ENCODE assay signal across 25 mouse cellular contexts in genomic region chr3:97972707-97973106, GRCm38 (mm10). TPM values are rescaled to one million over a fixed set of nuclear protein-coding genes. Genes with fewer than 3 reads are reported as not detected.
DNase-seq lines count a peak whose midpoint lies in the region; ATAC-seq and TF ChIP-seq lines count a peak whose summit lies in the region.
"Had no signal": no experiment of that assay in that cellular context is flagged by ENCODE, and none has a peak within 500 bp of the region (broad histone marks: within the 10 kb centered on the region; RNA-seq: fewer than 3 reads in every experiment).

No protein-coding gene starts in this region.

- TF ChIP-seq POLR2A in liver, adult 2 months (IDR thresholded peaks at IDR 0.05; ENCODE audit: extremely low read depth, insufficient read depth, low read length), result no peak

- H3K9ac ChIP-seq in liver, adult 2 months (ENCODE audit: low read depth, low read length), result no peak overlapping the region
- no peak overlapping the region for H3K9ac ChIP-seq in liver, embryonic 12.5 days
- no peak overlapping the region for H3K9ac ChIP-seq in midbrain, postnatal 0 days (replicated peaks; ENCODE audit: low read length, poor library complexity, severe bottlenecking)
- H3K9ac ChIP-seq: embryonic facial prominence, embryonic 15.5 days; hindbrain, embryonic 13.5 days; limb, embryonic 15.5 days; midbrain, embryonic 13.5 days; stomach, embryonic 15.5 days had no signal

- 0 out of 2 replicates have a peak overlapping the region, but pooled peaks have one; percentile 1 for H3K27ac ChIP-seq in heart, embryonic 10.5 days
- H3K27ac ChIP-seq in liver, adult 2 months (replicated peaks; ENCODE audit: insufficient read depth, low read depth, low read length), result no peak overlapping the region
- no peak overlapping the region for H3K27ac ChIP-seq in liver, embryonic 12.5 days
- peak overlapping the region; percentile 47; the same call in 1 of the 2 replicates for H3K27ac ChIP-seq in midbrain, embryonic 10.5 days (replicated peaks)
- no peak overlapping the region for H3K27ac ChIP-seq in midbrain, postnatal 0 days (ENCODE audit: low read depth, low read length)
- H3K27ac ChIP-seq: embryonic facial prominence, embryonic 15.5 days; heart, adult 2 months; hindbrain, embryonic 13.5 days; left cerebral cortex, adult 2 months; limb, embryonic 15.5 days; midbrain, embryonic 13.5 days; stomach, embryonic 15.5 days had no signal

- no peak overlapping the region for H3K4me2 ChIP-seq in liver, embryonic 12.5 days
- H3K4me2 ChIP-seq in midbrain, postnatal 0 days (ENCODE audit: low read depth, low read length, poor library complexity, severe bottlenecking), result no peak overlapping the region
- H3K4me2 ChIP-seq: embryonic facial prominence, embryonic 15.5 days; hindbrain, embryonic 13.5 days; limb, embryonic 15.5 days; midbrain, embryonic 13.5 days; stomach, embryonic 15.5 days had no signal

- no peak overlapping the region for H3K4me3 ChIP-seq in heart, embryonic 10.5 days
- H3K4me3 ChIP-seq in liver, adult 2 months (ENCODE audit: insufficient read depth, low read depth, low read length), result no peak overlapping the region
- no peak overlapping the region for H3K4me3 ChIP-seq in liver, embryonic 12.5 days
- H3K4me3 ChIP-seq in midbrain, embryonic 10.5 days, result no peak overlapping the region
- H3K4me3 ChIP-seq in midbrain, postnatal 0 days (ENCODE audit: low read depth, low read length), result no peak overlapping the region
- H3K4me3 ChIP-seq: embryonic facial prominence, embryonic 15.5 days; heart, adult 2 months; hindbrain, embryonic 13.5 days; left cerebral cortex, adult 2 months; limb, embryonic 15.5 days; midbrain, embryonic 13.5 days; stomach, embryonic 15.5 days had no signal

- H3K79me2 ChIP-seq in liver, adult 2 months (ENCODE audit: control insufficient read depth, insufficient read depth, low read length), result no peaks in the 10 kb centered on the region

- peaks cover 25% of the 10 kb centered on the region; the same call in 1 of the 2 replicates for H3K27me3 ChIP-seq in heart, embryonic 10.5 days (ENCODE audit: insufficient read depth, poor library complexity, severe bottlenecking)
- no peaks in the 10 kb centered on the region for H3K27me3 ChIP-seq in liver, adult 2 months (ENCODE audit: control insufficient read depth, insufficient read depth, low read length)
- H3K27me3 ChIP-seq in liver, embryonic 12.5 days (replicated peaks), result peaks cover 17% of the 10 kb centered on the region; the same call in 1 of the 2 replicates
- 0 out of 2 replicates have a peak, but pooled peaks cover 6% of the 10 kb centered on the region for H3K27me3 ChIP-seq in midbrain, embryonic 10.5 days (ENCODE audit: low read depth, poor library complexity, severe bottlenecking)
- no peaks in the 10 kb centered on the region for H3K27me3 ChIP-seq in midbrain, postnatal 0 days (ENCODE audit: insufficient read depth, low read length)
- H3K27me3 ChIP-seq: embryonic facial prominence, embryonic 15.5 days; hindbrain, embryonic 13.5 days; limb, embryonic 15.5 days; Patski; stomach, embryonic 15.5 days had no signal

- DNase-seq in heart, embryonic 10.5 days (ENCODE audit: low spot score), result no peak
- DNase-seq in heart, adult 11 months, result no peak
- peak; percentile 24 for DNase-seq in liver, adult 2 months (ENCODE audit: extremely low read depth, low read depth, low spot score)
- DNase-seq in midbrain, embryonic 10.5 days (ENCODE audit: low spot score), result no peak
- no peak for DNase-seq in midbrain, postnatal 0 days (ENCODE audit: low spot score)
- no peak for DNase-seq in Muller cell, postnatal 12 days (ENCODE audit: inconsistent ontology term)
- DNase-seq: adrenal gland, postnatal 36 days; cerebellum, adult 9-10 months; gastrocnemius, postnatal 25 days; heart, adult 2 months; kidney, adult 18-20 months; left cerebral cortex, postnatal 4 days; lung, adult 18-20 months; thymus, adult 18-20 months; thymus, postnatal 36 days had no signal

- H3K36me3 ChIP-seq in heart, embryonic 10.5 days, result no peaks in the 10 kb centered on the region
- no peaks in the 10 kb centered on the region for H3K36me3 ChIP-seq in liver, adult 2 months (ENCODE audit: control insufficient read depth, insufficient read depth, low read length)
- no peaks in the 10 kb centered on the region for H3K36me3 ChIP-seq in liver, embryonic 12.5 days
- no peaks in the 10 kb centered on the region for H3K36me3 ChIP-seq in midbrain, embryonic 10.5 days
- H3K36me3 ChIP-seq in midbrain, postnatal 0 days (ENCODE audit: insufficient read depth, low read length), result no peaks in the 10 kb centered on the region
- H3K36me3 ChIP-seq: embryonic facial prominence, embryonic 15.5 days; hindbrain, embryonic 13.5 days; limb, embryonic 15.5 days; midbrain, embryonic 13.5 days; stomach, embryonic 15.5 days had no signal

- peaks cover 32% of the 10 kb centered on the region for H3K4me1 ChIP-seq in heart, embryonic 10.5 days
- peaks cover 2% of the 10 kb centered on the region; the same call in 1 of the 2 replicates for H3K4me1 ChIP-seq in liver, adult 2 months (ENCODE audit: control insufficient read depth, insufficient read depth, low read length)
- peaks cover 39% of the 10 kb centered on the region for H3K4me1 ChIP-seq in liver, embryonic 12.5 days
- peaks cover 29% of the 10 kb centered on the region for H3K4me1 ChIP-seq in midbrain, embryonic 10.5 days
- H3K4me1 ChIP-seq in midbrain, postnatal 0 days (ENCODE audit: insufficient read depth, low read length), result no peaks in the 10 kb centered on the region
- H3K4me1 ChIP-seq: hindbrain, embryonic 13.5 days; limb, embryonic 15.5 days; midbrain, embryonic 13.5 days had no signal

- 67% methylated on average over 4 of the region's 4 CpGs for WGBS in heart, embryonic 10.5 days
- 14% methylated on average over 4 of the region's 4 CpGs for WGBS in liver, adult 2 months
- WGBS in liver, embryonic 12.5 days (ENCODE audit: insufficient replicate concordance), result 54% methylated on average over 4 of the region's 4 CpGs
- WGBS in midbrain, embryonic 10.5 days, result 73% methylated on average over 4 of the region's 4 CpGs
- 83% methylated on average over 4 of the region's 4 CpGs for WGBS in midbrain, postnatal 0 days

- no peak for ATAC-seq in liver, embryonic 12.5 days
- ATAC-seq in midbrain, postnatal 0 days (ENCODE audit: low FRiP score), result no peak
- ATAC-seq: forebrain, embryonic 16.5 days; inflammation-experienced regulatory T-cells, adult 6 months; midbrain, embryonic 13.5 days; Patski had no signal

- no peaks in the 10 kb centered on the region for H3K9me3 ChIP-seq in heart, embryonic 10.5 days
- H3K9me3 ChIP-seq in liver, embryonic 12.5 days (replicated peaks), result no peaks in the 10 kb centered on the region
- H3K9me3 ChIP-seq in midbrain, embryonic 10.5 days (replicated peaks), result peaks cover 5% of the 10 kb centered on the region; the same call in 1 of the 2 replicates
- no peaks in the 10 kb centered on the region for H3K9me3 ChIP-seq in midbrain, postnatal 0 days (ENCODE audit: low read length)
- H3K9me3 ChIP-seq: embryonic facial prominence, embryonic 15.5 days; limb, embryonic 15.5 days; midbrain, embryonic 13.5 days; stomach, embryonic 15.5 days had no signal

- no peak for TF ChIP-seq CTCF in liver, adult 2 months (IDR thresholded peaks at IDR 0.05; ENCODE audit: low read depth, low read length)
- no peak for TF ChIP-seq CTCF in midbrain, postnatal 0 days (IDR thresholded peaks at IDR 0.05)

RNA-seq across cellular contexts. Expression of gene Notch2, which starts 40.6 kb away (rescaled TPM):
- 11.2 and 16.8 TPM in 2 replicates for polyA plus RNA-seq in heart, embryonic 10.5 days (2016; fragmentation: Nextera tagmentation; extraction: Ambion mirVana)
- 16.0 and 27.0 TPM in 2 replicates for total RNA-seq in liver, adult 2 months (2014; rRNA removed)
- 12.1 and 12.5 TPM in 2 replicates for polyA plus RNA-seq in liver, adult 2 months (2012; rRNA removed)
- polyA plus RNA-seq in liver, embryonic 12.5 days (2016; fragmentation: Nextera tagmentation; extraction: Ambion mirVana), result 8.7 and 10.1 TPM in 2 replicates
- polyA plus RNA-seq in midbrain, embryonic 10.5 days (2016; fragmentation: Nextera tagmentation; extraction: Ambion mirVana), result 16.1 and 16.6 TPM in 2 replicates
- 22.8 and 33.5 TPM in 2 replicates for total RNA-seq in midbrain, postnatal 0 days (2014; rRNA removed)
- polyA plus RNA-seq in midbrain, postnatal 0 days (2015; fragmentation: Nextera tagmentation; extraction: Ambion mirVana), result 5.4 and 6.1 TPM in 2 replicates

Comparison
In these comparisons a context has a peak if more than half of its experiments do, and no peak if none do; other contexts are left out.
1. H3K27ac ChIP-seq: peak in heart, embryonic 10.5 days (single experiment) and midbrain, embryonic 10.5 days (single experiment); none in liver, adult 2 months (single experiment), liver, embryonic 12.5 days (single experiment) and midbrain, postnatal 0 days (single experiment).